17 mouse cellular contexts compared by ENCODE assay signal in the genomic region with DNA sequence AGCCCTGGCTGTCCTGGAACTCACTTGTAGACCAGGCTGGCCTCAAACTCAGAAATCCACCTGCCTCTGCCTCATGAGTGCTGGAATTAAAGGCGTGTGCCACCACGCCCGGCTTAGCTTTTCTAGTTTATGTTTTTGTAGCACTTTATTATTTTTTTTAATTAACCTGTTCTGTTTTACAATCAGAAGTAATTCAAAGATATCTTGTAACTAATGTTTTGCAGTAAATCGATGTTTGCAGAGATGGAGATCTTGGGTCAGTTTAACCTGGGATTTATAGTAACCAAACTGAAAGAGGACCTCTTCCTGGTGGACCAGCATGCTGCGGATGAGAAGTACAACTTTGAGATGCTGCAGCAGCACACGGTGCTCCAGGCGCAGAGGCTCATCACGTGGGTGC. TPM values are rescaled to one million over a fixed set of nuclear protein-coding genes. Genes with fewer than 3 reads are reported as not detected.
DNase-seq lines count a peak whose midpoint lies in the region.
"Had no signal": no experiment of that assay in that cellular context is flagged by ENCODE, and none has a peak within 500 bp of the region (broad histone marks: within the 10 kb centered on the region; RNA-seq: fewer than 3 reads in every experiment).

Gm42421 (plus strand) TSS at position 301 of the 400 bp plus-strand sequence.

- peak; percentile 51 for DNase-seq in heart, embryonic 10.5 days (ENCODE audit: low spot score)
- DNase-seq in heart, adult 8-10 months (ENCODE audit: low spot score) = no peak
- DNase-seq: adrenal gland, adult 2 months; adrenal gland, adult 8-10 months; adrenal gland, postnatal 10 days; adrenal gland, postnatal 14 days; adrenal gland, postnatal 25 days; adrenal gland, postnatal 36 days; B cell, adult 2 months; cerebellum, adult 11 months; cerebellum, adult 11-12 months; cerebellum, adult 18-20 months; cerebellum, adult 2 months had no signal

- H3K36me3 ChIP-seq in heart, embryonic 10.5 days = peaks cover 90% of the 10 kb centered on the region

- no peak within 1 kb of the TSS for H3K4me3 ChIP-seq in heart, embryonic 10.5 days

- H3K27me3 ChIP-seq in heart, embryonic 10.5 days (ENCODE audit: insufficient read depth, poor library complexity, severe bottlenecking) = no peaks in the 10 kb centered on the region
- H3K27me3 ChIP-seq: CH12.LX, Patski had no signal

- no peaks in the 10 kb centered on the region for H3K9me3 ChIP-seq in heart, embryonic 10.5 days
- H3K9me3 ChIP-seq: G1E had no signal

- WGBS in heart, embryonic 10.5 days = 94% methylated on average over 8 of the region's 8 CpGs

- H3K27ac ChIP-seq in heart, embryonic 10.5 days = no peak within 1 kb of the TSS

- H3K4me1 ChIP-seq in heart, embryonic 10.5 days = no peaks in the 10 kb centered on the region

RNA-seq across cellular contexts. Expression of gene Gm42421, which starts in this region (rescaled TPM):
- 0.67 and 1.3 TPM in 2 replicates for polyA plus RNA-seq in heart, embryonic 10.5 days (2016; fragmentation: Nextera tagmentation; extraction: Ambion mirVana)
- total RNA-seq in heart, adult 8-10 months (2022) = under 1 TPM in 1 of 4 experiments, not detected in 3; 0.47 TPM
- total RNA-seq: adrenal gland, adult 18-20 months; adrenal gland, postnatal 10 days; adrenal gland, postnatal 14 days had no signal
- polyA plus RNA-seq: adrenal gland, adult 2 months; G1E had no signal
